Mouse (Mus musculus) lung, embryonic 16.5 days (tissue): ENCODE data around the gene Snx30. TPM values are rescaled to one million over a fixed set of nuclear protein-coding genes. Genes with fewer than 3 reads are reported as not detected.
A peak's percentile ranks its signal among the peaks of the same experiment; 100 is the strongest.

Experiments used
- ATAC-seq: fragments of 200-750 bp; cut with Nextera tagmentation; 2 replicates; pipeline ENCODE4 v1.8.0; 2017; ENCODE audit warnings: low read depth, mild to moderate bottlenecking, moderate library complexity
- H3K27ac ChIP-seq: fragments of 300-500 bp; sonication (generic); 2 replicates; pipeline ENCODE4 v1.5.1; 2014; ENCODE audit warnings: mild to moderate bottlenecking, control low read depth, low read length
- H3K27me3 ChIP-seq: fragments of 300-500 bp; sonication (generic); 2 replicates; pipeline ENCODE4 v1.6.1; 2014; ENCODE audit warnings: low read depth, low read length, mixed read lengths; ENCODE audit not compliant: control insufficient read depth, insufficient read depth
- H3K36me3 ChIP-seq: fragments of 300-500 bp; sonication (generic); 2 replicates; pipeline ENCODE4 v1.6.1; 2014; ENCODE audit warnings: low read length; ENCODE audit not compliant: control insufficient read depth, insufficient read depth
- H3K4me1 ChIP-seq: fragments of 300-500 bp; sonication (generic); replicated peaks from 2 replicates; pipeline ENCODE4 v1.6.1; 2014; ENCODE audit warnings: low read length, mixed read lengths; ENCODE audit not compliant: control insufficient read depth, insufficient read depth
- H3K4me2 ChIP-seq: fragments of 300-500 bp; sonication (generic); 2 replicates; pipeline ENCODE4 v1.6.1; 2014; ENCODE audit warnings: low read depth, low read length, control low read depth
- H3K4me3 ChIP-seq: fragments of 300-500 bp; sonication (generic); 2 replicates; pipeline ENCODE4 v1.5.1; 2014; ENCODE audit warnings: mild to moderate bottlenecking, low read length, control low read depth
- H3K9ac ChIP-seq: fragments of 300-500 bp; sonication (generic); 2 replicates; pipeline ENCODE4 v1.6.1; 2014; ENCODE audit warnings: low read length, control low read depth
- H3K9me3 ChIP-seq: fragments of 300-500 bp; sonication (generic); 2 replicates; pipeline ENCODE4 v1.6.1; 2016; ENCODE audit warnings: low read length; ENCODE audit not compliant: control insufficient read depth
- WGBS: fragments of 180-500 bp; shearing (Covaris S2); extraction: QIAGEN DNeasy Blood & Tissue Kit; methylation state at CpG from one replicate; pipeline ENCODE4 v1.1.7; 2014; 5-methylcytosine and 5-hydroxymethylcytosine counted together
- polyA plus RNA-seq: library from polyadenylated mRNA; unstranded; fragments of >200 nt; fragmentation: Nextera tagmentation; extraction: Ambion mirVana; gene quantifications from 2 replicates; pipeline ENCODE4 v1.2.1, GENCODE M21; 2015

Snx30 gene
- polyA plus RNA-seq, 1 experiment from 2014 or later: 6.9 TPM

GRCm38 (mm10) chr4:59925082-59925481, 119.4 kb downstream of the Snx30 start:
- no peak overlapping the region for H3K4me2 ChIP-seq
- no peak overlapping the region for H3K4me3 ChIP-seq
- H3K36me3 ChIP-seq: no peaks in the 10 kb centered on the region
- ATAC-seq: no peak
- no peaks in the 10 kb centered on the region for H3K27me3 ChIP-seq
- 77% methylated on average over 9 of the region's 9 CpGs for WGBS
- no peak overlapping the region for H3K9ac ChIP-seq
- peaks cover 4% of the 10 kb centered on the region; the same call in 1 of the 2 replicates for H3K4me1 ChIP-seq
- H3K9me3 ChIP-seq: no peaks in the 10 kb centered on the region
- no peak overlapping the region for H3K27ac ChIP-seq

- no peak overlapping the region for H3K4me3 ChIP-seq
- no peak for ATAC-seq
- H3K9ac ChIP-seq: no peak overlapping the region
- H3K27me3 ChIP-seq: no peaks in the 10 kb centered on the region
- H3K36me3 ChIP-seq: no peaks in the 10 kb centered on the region
- H3K27ac ChIP-seq: no peak overlapping the region
- no peaks in the 10 kb centered on the region for H3K9me3 ChIP-seq
- no peak overlapping the region for H3K4me2 ChIP-seq
- 76% methylated on average over 3 of the region's 3 CpGs for WGBS
- peaks cover 4% of the 10 kb centered on the region; the same call in 1 of the 2 replicates for H3K4me1 ChIP-seq
These were observed 122.0 kb downstream of the Snx30 start for GRCm38 (mm10) chr4:59927666-59928065.

GRCm38 (mm10) chr4:59928347-59928746, 122.7 kb downstream of the Snx30 start:
- no peaks in the 10 kb centered on the region for H3K36me3 ChIP-seq

GRCm38 (mm10) chr4:59932505-59933281, 127.1 kb downstream of the Snx30 start:
- Histone ChIP-seq H3K36me3 (no peaks in the 10 kb centered on the region), H3K9ac (no peak overlapping the region), H3K4me2 (no peak overlapping the region), H3K4me1 (no peaks in the 10 kb centered on the region), H3K27me3 (no peaks in the 10 kb centered on the region), H3K9me3 (no peaks in the 10 kb centered on the region), H3K27ac (no peak overlapping the region), H3K4me3 (no peak overlapping the region)
- WGBS: 44% methylated on average over 6 of the region's 6 CpGs
- ATAC-seq: peak; percentile 68; the same call in 1 of the 2 replicates

More at GRCm38 (mm10) chr4:59928347-59928746, 122.7 kb downstream of the Snx30 start:
- Histone ChIP-seq H3K4me1 (peaks cover 4% of the 10 kb centered on the region; the same call in 1 of the 2 replicates), H3K4me2 (no peak overlapping the region), H3K9me3 (no peaks in the 10 kb centered on the region), H3K27ac (no peak overlapping the region), H3K9ac (no peak overlapping the region), H3K4me3 (no peak overlapping the region), H3K27me3 (no peaks in the 10 kb centered on the region)
- WGBS: 16% methylated on average over 6 of the region's 6 CpGs
- ATAC-seq: peak; percentile 72

GRCm38 (mm10) chr4:59937543-59937942, 131.9 kb downstream of the Snx30 start:
- Histone ChIP-seq H3K27ac (no peak overlapping the region), H3K27me3 (no peaks in the 10 kb centered on the region), H3K36me3 (no peaks in the 10 kb centered on the region), H3K4me3 (no peak overlapping the region), H3K9ac (no peak overlapping the region), H3K4me2 (no peak overlapping the region), H3K4me1 (no peaks in the 10 kb centered on the region), H3K9me3 (no peaks in the 10 kb centered on the region)
- 58% methylated on average over 2 of the region's 2 CpGs for WGBS
- ATAC-seq: no peak

Other genes starting within 250 kb of the Snx30 start
- 23.8 and 26.3 TPM in 2 replicates for gene Hsdl2, start 224.3 kb upstream of the Snx30 start, polyA plus RNA-seq
- 20.9 and 21.1 TPM in 2 replicates for gene E130308A19Rik, start 179.6 kb upstream of the Snx30 start, polyA plus RNA-seq
- gene Inip, start 4.3 kb upstream of the Snx30 start, polyA plus RNA-seq: 46.9 and 47.7 TPM in 2 replicates
- gene Slc46a2, start 109.2 kb downstream of the Snx30 start, polyA plus RNA-seq: 1.1 and 2.5 TPM in 2 replicates
- gene Mup4, start 154.9 kb downstream of the Snx30 start, polyA plus RNA-seq: not detected in 2 replicates
- gene Mup6, start 158.5 kb downstream of the Snx30 start, polyA plus RNA-seq: not detected in 2 replicates